Mouse (Mus musculus) adipocyte (in vitro differentiated cells): ENCODE data around the gene Col19a1.
"Not testable (repeated sequence)": the region's sequence is repeated elsewhere in the genome, so short reads cannot be mapped to it uniquely, and the experiment has no call there.

Experiments
- DNase-seq: peaks from one replicate; pipeline ENCODE4 v3.0.0-alpha.2; 2016; ENCODE audit warnings: low spot score

Col19a1 gene

DNA sequence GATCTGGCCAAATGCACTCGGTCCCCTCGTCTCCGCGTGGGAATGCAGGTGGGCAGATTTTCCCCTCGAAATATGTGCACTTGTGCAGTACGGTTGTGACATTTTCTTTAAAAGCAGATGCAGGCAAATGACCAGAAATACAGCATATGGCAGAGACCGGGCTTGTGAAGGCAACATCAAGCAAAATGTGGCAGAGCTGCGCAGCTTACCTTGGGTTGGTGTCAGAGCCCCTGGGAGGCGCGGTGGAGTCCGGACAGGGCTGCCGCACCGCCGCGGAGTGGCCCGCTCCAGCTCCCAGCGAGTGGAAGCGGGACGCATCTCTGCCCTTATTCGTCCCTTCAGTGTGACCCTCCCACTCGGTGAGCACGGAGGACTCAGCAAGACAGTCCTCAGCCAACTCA, at the start of gene Col19a1:
Gene Col19a1 (minus strand): TSS at position 332 of the 401 bp plus-strand sequence.
- DNase-seq, result no peak

GRCm38 (mm10) chr1:24633553-24634132, 46.4 kb upstream of the Col19a1 start:
- DNase-seq, result peak; percentile 3

DNA sequence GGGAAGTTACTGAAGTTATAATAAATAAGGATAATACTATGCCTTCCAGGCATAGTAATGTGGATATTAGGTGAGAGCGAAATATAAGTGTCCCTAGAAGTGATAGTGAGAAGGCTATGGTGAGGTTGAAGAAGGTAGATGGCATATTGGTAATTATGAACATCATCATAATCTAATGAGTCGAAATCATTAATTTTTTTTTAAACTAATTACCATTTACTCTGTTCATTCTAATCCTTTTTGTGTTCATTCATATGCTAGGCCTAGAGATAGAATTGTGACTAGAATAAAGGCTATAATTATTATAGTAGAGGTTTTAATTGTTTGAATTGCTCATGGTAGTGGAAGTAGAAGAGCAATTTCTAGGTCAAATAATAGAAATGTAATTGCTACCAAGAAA, 25.3 kb upstream of the Col19a1 start:
- not testable (repeated sequence) for DNase-seq

DNA sequence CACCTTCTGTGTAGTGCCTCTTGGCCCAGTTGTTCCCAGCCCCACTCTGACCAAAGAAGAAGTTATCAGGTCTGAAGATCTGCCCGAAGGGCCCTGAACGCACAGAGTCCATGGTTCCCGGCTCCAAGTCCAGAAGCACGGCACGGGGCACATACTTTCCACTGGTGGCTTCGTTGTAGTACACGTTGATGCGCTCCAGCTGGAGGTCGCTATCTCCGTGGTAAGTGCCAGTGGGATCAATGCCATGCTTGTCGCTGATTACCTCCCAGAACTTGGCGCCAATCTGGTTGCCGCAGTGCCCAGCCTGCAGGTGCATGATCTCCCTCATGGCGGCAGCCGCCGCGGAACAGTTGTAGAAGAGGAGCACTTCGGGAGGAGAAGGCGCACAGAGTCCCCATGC, 7.8 kb upstream of the Col19a1 start:
- DNase-seq, result no peak

GRCm38 (mm10) chr1:24586370-24587140, 717 bp downstream of the Col19a1 start:
- DNase-seq, result no peak

GRCm38 (mm10) chr1:24572602-24573001, 14.7 kb downstream of the Col19a1 start:
- DNase-seq, result no peak

- DNase-seq, result no peak
Observed at GRCm38 (mm10) chr1:24564113-24564512, 23.2 kb downstream of the Col19a1 start.

- no peak for DNase-seq
Observed at GRCm38 (mm10) chr1:24558005-24558404, 29.3 kb downstream of the Col19a1 start.

DNA sequence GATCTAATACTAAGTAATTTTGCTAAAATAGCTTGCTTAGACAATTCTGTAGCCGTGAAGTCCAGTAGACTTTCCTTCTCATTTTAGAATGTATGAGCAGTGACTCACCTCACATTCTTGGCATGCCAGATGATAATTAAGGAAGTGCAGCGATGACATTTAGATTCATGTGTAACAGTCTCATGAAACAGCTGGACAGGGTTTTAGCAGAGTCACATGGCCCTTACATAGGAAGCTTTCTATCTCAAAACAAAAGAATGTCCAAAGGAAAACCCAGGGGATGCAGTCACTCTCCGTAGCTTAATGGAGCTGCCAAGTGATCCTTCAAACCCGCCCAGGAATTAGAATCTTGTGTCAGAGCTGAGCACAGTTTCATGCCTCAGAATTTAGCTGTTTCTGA, 33.8 kb downstream of the Col19a1 start:
- peak; percentile 36 for DNase-seq

DNA sequence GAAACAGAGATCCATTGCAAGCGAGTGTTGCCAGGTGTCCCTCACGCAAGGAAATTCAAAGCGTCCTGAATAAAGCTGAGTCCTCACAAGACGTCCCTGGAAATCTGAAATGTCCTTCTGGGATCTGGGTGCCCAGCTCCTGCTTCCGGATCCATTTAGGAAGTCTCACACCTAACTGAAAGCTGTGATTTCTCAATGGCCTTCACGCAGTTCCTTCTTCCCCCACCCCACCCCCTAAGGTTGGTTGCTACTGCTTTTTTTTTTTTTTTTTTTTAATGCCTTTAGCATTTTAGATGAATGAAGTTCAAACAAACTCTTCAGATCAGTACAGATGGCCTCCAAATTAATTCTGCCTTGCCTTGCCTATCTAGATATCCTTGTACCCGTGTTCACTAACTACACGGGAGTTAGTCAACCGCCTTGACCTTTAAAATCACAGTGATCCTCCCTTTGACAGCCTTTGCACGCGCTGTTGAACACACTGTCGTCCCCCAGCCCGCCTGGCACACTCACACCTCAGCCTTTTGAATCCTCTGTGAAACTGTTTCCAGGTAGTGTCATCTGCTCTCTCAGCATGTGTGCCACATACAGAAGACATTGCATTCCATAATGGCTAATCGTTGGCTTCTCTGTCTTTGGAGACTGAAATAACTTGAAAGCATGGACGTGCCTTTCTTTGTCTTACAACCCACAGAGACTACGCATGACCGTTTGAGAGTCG, 36.6 kb downstream of the Col19a1 start:
- DNase-seq, result no peak

GRCm38 (mm10) chr1:24550031-24550430, 37.2 kb downstream of the Col19a1 start:
- no peak for DNase-seq

GRCm38 (mm10) chr1:24549050-24549449, 38.2 kb downstream of the Col19a1 start:
- no peak for DNase-seq

- no peak for DNase-seq
Observed at GRCm38 (mm10) chr1:24547574-24547973, 39.7 kb downstream of the Col19a1 start.

DNA sequence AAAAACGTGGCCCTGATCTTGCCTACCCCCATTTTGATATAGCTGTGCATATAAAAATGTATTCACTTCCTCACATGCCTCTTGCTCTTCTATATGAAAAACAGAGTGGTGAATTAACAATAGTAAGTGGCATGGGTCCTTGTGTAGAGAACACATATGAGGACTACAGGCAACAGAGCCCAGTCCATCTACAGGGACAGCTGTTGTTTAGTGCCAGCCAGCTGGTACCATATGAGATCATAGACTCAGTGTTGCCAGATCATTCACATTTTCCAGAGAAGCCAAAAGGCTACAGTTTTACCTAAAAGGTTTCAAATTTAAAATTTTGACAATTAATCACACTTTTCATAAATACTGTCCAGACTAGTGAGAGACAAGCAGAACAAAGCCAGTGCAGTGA, 47.4 kb downstream of the Col19a1 start:
- no peak for DNase-seq

DNA sequence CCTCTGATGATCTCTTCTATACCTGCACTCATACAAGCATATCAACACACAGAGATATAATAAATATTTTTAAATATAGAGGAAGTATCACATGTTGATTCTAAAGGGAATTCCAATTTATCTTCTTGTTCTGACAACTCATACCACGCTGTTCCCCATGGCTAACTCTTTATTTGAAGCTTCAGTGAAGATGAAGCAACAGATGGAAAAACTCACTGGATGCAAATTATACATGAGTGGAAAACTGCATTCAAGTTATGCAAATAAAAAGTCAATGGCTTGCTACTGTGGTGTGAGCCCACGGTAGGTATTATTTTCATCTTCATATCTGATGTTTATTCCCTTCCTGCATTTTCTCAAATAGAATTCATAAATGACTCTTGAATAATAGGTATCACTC, 60.1 kb downstream of the Col19a1 start:
- DNase-seq, result no peak

DNA sequence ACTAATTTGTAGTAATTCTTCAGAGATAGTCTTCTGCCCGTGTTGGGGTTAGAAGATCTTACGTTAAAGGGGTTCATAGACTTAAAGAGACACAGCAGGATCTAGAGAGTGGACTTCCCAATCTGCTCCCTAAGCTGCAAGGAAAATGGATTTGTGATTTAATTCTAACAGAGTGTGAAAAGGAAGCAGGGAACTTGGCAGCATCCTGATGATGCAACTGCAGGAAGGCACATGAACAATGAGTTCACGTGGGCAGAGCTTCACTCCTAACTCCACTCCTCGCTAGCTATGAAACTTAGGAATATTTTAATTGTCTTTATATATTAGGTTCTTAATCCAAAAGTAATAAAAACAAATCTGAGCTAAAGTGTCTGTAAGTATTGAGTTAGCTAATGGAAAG, 69.8 kb downstream of the Col19a1 start:
- DNase-seq, result peak; percentile 5

GRCm38 (mm10) chr1:24515341-24515740, 71.9 kb downstream of the Col19a1 start:
- no peak for DNase-seq

GRCm38 (mm10) chr1:24511536-24511935, 75.7 kb downstream of the Col19a1 start:
- no peak for DNase-seq

- no peak for DNase-seq
Observed at GRCm38 (mm10) chr1:24495400-24495799, 91.9 kb downstream of the Col19a1 start.

GRCm38 (mm10) chr1:24484161-24484560, 103.1 kb downstream of the Col19a1 start:
- DNase-seq, result no peak

- no peak for DNase-seq
Observed at GRCm38 (mm10) chr1:24471096-24471710, 116.1 kb downstream of the Col19a1 start.

DNA sequence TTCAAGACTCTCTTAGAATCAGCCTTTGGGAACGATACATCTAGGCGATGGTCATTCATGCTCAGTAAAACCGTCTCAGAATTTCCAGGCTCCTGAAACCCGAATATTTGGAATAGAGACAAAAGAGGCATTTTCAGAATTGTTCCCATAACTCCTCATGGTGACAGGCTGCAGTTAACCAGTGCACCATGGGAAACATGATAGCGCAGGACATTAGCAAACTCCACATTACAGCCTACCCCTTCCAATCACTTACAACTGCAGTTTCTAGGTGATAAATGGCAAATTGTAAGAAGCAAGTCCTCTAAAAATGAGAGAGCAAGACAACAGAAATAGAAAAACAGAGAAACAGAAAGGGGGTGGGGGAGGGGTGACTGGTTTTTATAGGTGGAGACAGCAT, 116.6 kb downstream of the Col19a1 start:
- DNase-seq, result no peak
